Mouse (Mus musculus) CH12.LX (cell line): Measurements from ENCODE around the gene Bri3. TPM values are rescaled to one million over a fixed set of nuclear protein-coding genes. Genes with fewer than 3 reads are reported as not detected.

Source experiments
- DNase-seq: peaks from one replicate; pipeline ENCODE4 v3.0.0-alpha.2; 2013; ENCODE audit errors: extremely low read depth
- H3K27ac ChIP-seq: 2 replicates; pipeline ENCODE4 v1.5.1; 2012; ENCODE audit warnings: low read depth, mild to moderate bottlenecking, control low read depth, moderate library complexity; ENCODE audit not compliant: insufficient read depth
- H3K27me3 ChIP-seq: replicated peaks from 2 replicates; pipeline ENCODE3; 2012; ENCODE audit warnings: inconsistent platforms
- H3K36me3 ChIP-seq, 2 experiments: replicated peaks in 1 of 2; 2 replicates each; pipeline versions ENCODE3 to v1.6.1; 2012; ENCODE audit warnings: inconsistent platforms in 1 of 2, low read length in 1 of 2, mild to moderate bottlenecking in 1 of 2, mixed read lengths in 1 of 2, moderate library complexity in 1 of 2; ENCODE audit not compliant: control insufficient read depth in 1 of 2, insufficient read depth in 1 of 2
- H3K4me1 ChIP-seq, 2 experiments: 2 replicates each; pipeline ENCODE4 v1.6.1; 2012; ENCODE audit warnings: inconsistent platforms in 1 of 2, moderate library complexity in 1 of 2; ENCODE audit not compliant: insufficient read depth in 2 of 2, control insufficient read depth in 1 of 2
- H3K4me2 ChIP-seq: 2 replicates; pipeline ENCODE4 v1.6.1; 2012; ENCODE audit warnings: low read depth, mild to moderate bottlenecking, control low read depth; ENCODE audit not compliant: poor library complexity, insufficient read depth, severe bottlenecking
- H3K4me3 ChIP-seq, 3 experiments: fragments of 150-350 bp in 1 of 3; sonication (generic) in 1 of 3; replicated peaks in 1 of 3; 2 replicates each; pipeline versions ENCODE3 to v1.5.1; 2011 to 2012; ENCODE audit warnings: low read depth in 2 of 3, low read length in 2 of 3, mild to moderate bottlenecking in 2 of 3, moderate library complexity in 2 of 3, control low read depth in 1 of 3, improper control_type of control experiment in 1 of 3, inconsistent platforms in 1 of 3, mixed read lengths in 1 of 3; ENCODE audit not compliant: poor library complexity in 1 of 3
- H3K79me2 ChIP-seq: replicated peaks from 2 replicates; pipeline ENCODE4 v1.6.1; 2012; ENCODE audit warnings: mild to moderate bottlenecking, moderate library complexity; ENCODE audit not compliant: control insufficient read depth, poor library complexity, insufficient read depth, severe bottlenecking; ENCODE audit errors: extremely low read depth
- H3K9ac ChIP-seq: 2 replicates; pipeline ENCODE4 v1.6.1; 2012; ENCODE audit warnings: low read depth, mild to moderate bottlenecking, control low read depth, moderate library complexity; ENCODE audit not compliant: insufficient read depth
- H3K9me3 ChIP-seq: replicated peaks from 2 replicates; pipeline ENCODE3; 2012; ENCODE audit warnings: low read length, inconsistent platforms, mixed read lengths
- BHLHE40 ChIP-seq: IDR thresholded peaks from 2 replicates; pipeline ENCODE4 v1.6.1; 2011; ENCODE audit warnings: mild to moderate bottlenecking, low read depth, low read length, improper control_type of control experiment
- CHD1 ChIP-seq: IDR thresholded peaks from 2 replicates; pipeline ENCODE4 v1.6.1; 2012; ENCODE audit warnings: low read depth, low read length, improper control_type of control experiment, inconsistent platforms
- CHD2 ChIP-seq: IDR thresholded peaks from 2 replicates; pipeline ENCODE4 v1.6.1; 2011; ENCODE audit warnings: low read length, improper control_type of control experiment
- CTCF ChIP-seq, 2 experiments: IDR thresholded peaks in 1 of 2; conservative IDR thresholded peaks in 1 of 2; 2 replicates each; pipeline ENCODE4 v1.5.1; 2011 to 2012; ENCODE audit warnings: low read depth in 2 of 2, low read length in 2 of 2, improper control_type of control experiment in 1 of 2, inconsistent platforms in 1 of 2, mild to moderate bottlenecking in 1 of 2, moderate library complexity in 1 of 2
- E2F4 ChIP-seq: IDR thresholded peaks from 2 replicates; pipeline ENCODE4 v1.6.1; 2011; ENCODE audit warnings: low read depth, low read length, improper control_type of control experiment; ENCODE audit not compliant: insufficient replicate concordance
- EP300 ChIP-seq: IDR thresholded peaks from 2 replicates; pipeline ENCODE4 v1.6.1; 2011; ENCODE audit warnings: low read length, improper control_type of control experiment
- ETS1 ChIP-seq: conservative IDR thresholded peaks from 2 replicates; pipeline ENCODE4 v1.6.1; 2012; ENCODE audit warnings: low read depth, mild to moderate bottlenecking, inconsistent platforms, low read length, improper control_type of control experiment, moderate library complexity
- GABPA ChIP-seq: IDR thresholded peaks from 2 replicates; pipeline ENCODE4 v1.6.1; 2012; ENCODE audit warnings: low read depth, low read length, improper control_type of control experiment, inconsistent platforms; ENCODE audit not compliant: insufficient replicate concordance
- JUN ChIP-seq: IDR thresholded peaks from 2 replicates; pipeline ENCODE4 v1.6.1; 2011; ENCODE audit warnings: low read depth, mild to moderate bottlenecking, low read length, improper control_type of control experiment, moderate library complexity; ENCODE audit not compliant: insufficient read depth
- JUND ChIP-seq: conservative IDR thresholded peaks from 2 replicates; pipeline ENCODE4 v1.6.1; 2011; ENCODE audit warnings: low read depth, low read length, improper control_type of control experiment
- KAT2A ChIP-seq: IDR thresholded peaks from 2 replicates; pipeline ENCODE4 v1.6.1; 2012; ENCODE audit warnings: low read length, improper control_type of control experiment, inconsistent platforms; ENCODE audit not compliant: insufficient replicate concordance
- MAX ChIP-seq: IDR thresholded peaks from 2 replicates; pipeline ENCODE4 v1.6.1; 2011; ENCODE audit warnings: low read length, improper control_type of control experiment
- MAZ ChIP-seq: IDR thresholded peaks from 2 replicates; pipeline ENCODE4 v1.6.1; 2012; ENCODE audit warnings: low read depth, mild to moderate bottlenecking, inconsistent platforms, low read length, improper control_type of control experiment, moderate library complexity
- MEF2A ChIP-seq: IDR thresholded peaks from 2 replicates; pipeline ENCODE4 v1.6.1; 2014; ENCODE audit warnings: low read depth, mild to moderate bottlenecking, inconsistent platforms, low read length, improper control_type of control experiment, borderline replicate concordance
- MXI1 ChIP-seq: IDR thresholded peaks from 2 replicates; pipeline ENCODE4 v1.6.1; 2011; ENCODE audit warnings: mild to moderate bottlenecking, low read depth, low read length, improper control_type of control experiment
- NELFE ChIP-seq: IDR thresholded peaks from 2 replicates; pipeline ENCODE4 v1.6.1; 2011; ENCODE audit warnings: low read depth, low read length, improper control_type of control experiment
- POLR2A ChIP-seq: IDR thresholded peaks from 2 replicates; pipeline ENCODE4 v1.6.1; 2011; ENCODE audit warnings: low read depth, mild to moderate bottlenecking, improper control_type of control experiment, low read length
- POLR2AphosphoS2 ChIP-seq: IDR thresholded peaks from 2 replicates; pipeline ENCODE4 v1.6.1; 2011; ENCODE audit warnings: low read depth, low read length, improper control_type of control experiment
- RCOR1 ChIP-seq: conservative IDR thresholded peaks from 2 replicates; pipeline ENCODE4 v1.6.1; 2012; ENCODE audit warnings: low read depth, mild to moderate bottlenecking, inconsistent platforms, low read length, improper control_type of control experiment
- UBTF ChIP-seq: IDR thresholded peaks from 2 replicates; pipeline ENCODE4 v1.6.1; 2012; ENCODE audit warnings: low read depth, mild to moderate bottlenecking, inconsistent platforms, low read length, improper control_type of control experiment, moderate library complexity
- USF2 ChIP-seq: conservative IDR thresholded peaks from 2 replicates; pipeline ENCODE4 v1.6.1; 2011; ENCODE audit warnings: low read depth, low read length, improper control_type of control experiment
- ZMIZ1 ChIP-seq: IDR thresholded peaks from 2 replicates; pipeline ENCODE4 v1.6.1; 2012; ENCODE audit warnings: low read depth, mild to moderate bottlenecking, inconsistent platforms, low read length, improper control_type of control experiment
- ZNF384 ChIP-seq: IDR thresholded peaks from 2 replicates; pipeline ENCODE4 v1.6.1; 2012; ENCODE audit warnings: low read depth, low read length, improper control_type of control experiment, inconsistent platforms
- dilution Hi-C: fragments of 300-500 bp; cut with MboI; formaldehyde crosslinking; loops from 2 replicates; pipeline ENCODE4 v1.14.3; 2020; ENCODE audit warnings: low sequenced_read_pairs; ENCODE audit not compliant: extremely low pct_unique_long_range_greater_than_20kb, extremely low pct_ligation_motif_present
- in situ Hi-C: fragments of 300-500 bp; cut with MboI; formaldehyde crosslinking; loops from 3 replicates; pipeline ENCODE4 v1.14.3; 2019; ENCODE audit warnings: low sequenced_read_pairs, low pct_ligation_motif_present, low pct_unique_long_range_greater_than_20kb, mixed read lengths
- polyA plus RNA-seq: library from polyadenylated mRNA; unstranded; fragments of >175 nt; gene quantifications from 2 replicates; pipeline ENCODE4 v1.2.1, GENCODE M21; 2012; ENCODE audit warnings: low read depth; ENCODE audit not compliant: insufficient read length
- total RNA-seq, 2 experiments: library from RNA; depleted of rRNA; stranded (reverse); fragments of 300-350 nt in 1 of 2; fragments of >200 nt in 1 of 2; gene quantifications; 2 replicates each; pipeline ENCODE4 v1.2.3; 2012 to 2014

Gene Bri3
- total and polyA plus RNA-seq, 3 experiments, result 9.3 to 41.7 (median 20.3) TPM

DNA sequence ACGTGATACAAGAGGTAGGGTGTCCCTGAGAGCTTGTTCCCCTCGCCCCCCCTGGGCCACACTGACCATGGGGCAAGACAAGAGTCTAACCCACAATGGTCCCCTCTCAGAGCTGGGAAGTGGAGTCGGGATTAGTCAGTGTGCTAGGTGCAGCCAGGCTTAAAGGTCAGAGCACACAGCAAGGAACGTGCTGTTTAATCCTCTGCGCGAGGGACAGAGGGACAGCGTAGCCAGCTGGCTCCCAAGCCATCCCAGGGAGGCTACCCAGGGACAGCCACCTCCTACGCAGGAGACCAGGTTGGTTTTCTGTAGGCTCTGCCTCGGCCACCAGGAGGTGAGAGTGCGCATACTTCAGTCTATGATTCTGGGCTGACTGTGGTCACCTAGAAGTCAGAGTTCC, 39.3 kb upstream of the Bri3 start:
- H3K36me3 ChIP-seq, result peaks cover 4 to 80% of the 10 kb centered on the region in 2 experiments
- in situ Hi-C loops (loop anchor here (25.0 kb wide), 1 partner anchor 532 kb away; no protein-coding TSS in a partner anchor), dilution Hi-C loops (no loop called here)
- no peaks in the 10 kb centered on the region for H3K79me2 ChIP-seq
- TF ChIP-seq ZNF384 (no peak), E2F4 (no peak), GABPA (no peak), MEF2A (no peak), POLR2A (no peak), POLR2AphosphoS2 (no peak), CTCF (conservative IDR thresholded peaks at IDR 0.05 in 1 of 2, IDR thresholded peaks at IDR 0.05 in 1 of 2; ENCODE audit: low read depth in 2 of 2, low read length in 2 of 2) (no peak), MAX (no peak), JUN (no peak), MXI1 (no peak), BHLHE40 (no peak), USF2 (no peak)
- H3K27me3 ChIP-seq, result no peaks in the 10 kb centered on the region
- no peak overlapping the region for H3K27ac ChIP-seq
- DNase-seq, result no peak
- no peak overlapping the region for H3K4me3 ChIP-seq
- no peak overlapping the region for H3K4me2 ChIP-seq
- no peak overlapping the region for H3K9ac ChIP-seq
- H3K4me1 ChIP-seq, result no peaks in the 10 kb centered on the region
- peaks cover 6% of the 10 kb centered on the region for H3K9me3 ChIP-seq

DNA sequence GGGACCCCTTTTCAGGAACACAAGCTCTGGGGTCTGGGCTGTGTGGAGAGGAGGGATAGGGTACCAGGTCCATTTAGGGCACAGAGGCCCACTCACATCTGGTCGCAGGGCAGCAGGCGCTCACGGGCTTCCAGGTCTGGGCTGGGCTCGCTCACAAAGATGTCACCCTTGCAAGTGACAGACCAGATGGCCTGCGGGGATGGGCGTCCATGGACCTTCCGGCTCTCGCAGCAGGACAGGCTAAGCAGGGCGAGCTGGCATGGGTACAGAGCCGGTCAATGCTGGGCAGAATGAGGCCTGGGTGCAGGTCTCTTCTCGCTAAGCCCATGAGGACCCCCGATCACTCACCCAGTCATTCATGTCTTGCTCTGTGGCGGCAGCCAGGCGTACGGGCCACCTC, 38.2 kb upstream of the Bri3 start:
- in situ Hi-C loops, result loop anchor here (25.0 kb wide), 1 partner anchor 531 kb away; no protein-coding TSS in a partner anchor
- TF ChIP-seq EP300, result no peak
- TF ChIP-seq CHD2, result no peak
- TF ChIP-seq USF2, result no peak
- TF ChIP-seq POLR2A, result no peak
- no peak for TF ChIP-seq RCOR1
- no peak for TF ChIP-seq NELFE
- no peak for TF ChIP-seq KAT2A
- TF ChIP-seq ZMIZ1, result no peak
- TF ChIP-seq E2F4, result no peak
- no peak for TF ChIP-seq BHLHE40
- TF ChIP-seq MAZ, result no peak
- no peak for TF ChIP-seq JUN
- no peak for TF ChIP-seq ETS1
- no peak for TF ChIP-seq MAX
- no peak for TF ChIP-seq POLR2AphosphoS2
- TF ChIP-seq UBTF, result no peak
- TF ChIP-seq JUND, result no peak
- no peak for TF ChIP-seq CHD1
- Histone ChIP-seq H3K36me3 (peaks cover 4 to 81% of the 10 kb centered on the region in 2 experiments), H3K79me2 (no peaks in the 10 kb centered on the region), H3K4me2 (no peak overlapping the region), H3K9ac (no peak overlapping the region), H3K4me1 (no peaks in the 10 kb centered on the region), H3K27me3 (no peaks in the 10 kb centered on the region), H3K9me3 (peaks cover 6% of the 10 kb centered on the region), H3K27ac (no peak overlapping the region), H3K4me3 (no peak overlapping the region)
- DNase-seq, result no peak
- dilution Hi-C loops, result no loop called here
